Mouse (Mus musculus) spleen, adult 2 months (tissue): ENCODE measurements around the gene Mif.

Experiments
- CTCF ChIP-seq: fragments of 200-500 bp; IDR thresholded peaks from 2 replicates; pipeline ENCODE4 v1.5.1; 2011; ENCODE audit warnings: mild to moderate bottlenecking, inconsistent platforms; ENCODE audit not compliant: insufficient read depth, insufficient read length, insufficient replicate concordance; ENCODE audit errors: extremely low read depth
- POLR2A ChIP-seq: fragments of 200-500 bp; IDR thresholded peaks from 2 replicates; pipeline ENCODE4 v1.6.1; 2011; ENCODE audit warnings: low read depth, low read length, inconsistent platforms

GRCm38 (mm10) chr10:75854791-75855190, 5.2 kb downstream of the Mif start:
- TF ChIP-seq CTCF = no peak
- TF ChIP-seq POLR2A = no peak
